Mouse (Mus musculus) yolk sac, embryonic 10.5 days (tissue): ENCODE data around the gene Btbd2.

Source experiments
- DNase-seq: peaks from one replicate; pipeline ENCODE4 v3.0.0-alpha.2; 2017; ENCODE audit warnings: low spot score

Gene Btbd2

DNA sequence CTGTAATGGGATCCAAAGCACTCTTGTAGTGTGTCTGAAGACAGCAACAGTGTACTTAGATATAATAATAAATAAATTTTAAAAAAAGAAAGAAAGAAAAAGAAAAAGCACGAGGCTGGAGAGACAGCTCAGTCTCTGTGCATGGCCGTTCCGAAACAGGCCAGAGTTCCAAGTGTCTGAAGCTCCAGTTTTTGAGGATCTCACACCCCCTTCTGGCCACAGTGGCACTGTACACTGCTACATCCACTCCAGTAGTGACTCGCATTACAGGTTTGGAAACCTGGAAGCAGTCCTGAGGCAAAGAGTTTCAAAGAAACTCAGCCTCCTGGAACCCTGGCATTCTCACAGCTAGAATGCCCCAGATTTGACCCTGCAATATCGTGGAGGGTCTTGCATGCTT lies 31.0 kb upstream of the Btbd2 start:
- DNase-seq, result no peak

DNA sequence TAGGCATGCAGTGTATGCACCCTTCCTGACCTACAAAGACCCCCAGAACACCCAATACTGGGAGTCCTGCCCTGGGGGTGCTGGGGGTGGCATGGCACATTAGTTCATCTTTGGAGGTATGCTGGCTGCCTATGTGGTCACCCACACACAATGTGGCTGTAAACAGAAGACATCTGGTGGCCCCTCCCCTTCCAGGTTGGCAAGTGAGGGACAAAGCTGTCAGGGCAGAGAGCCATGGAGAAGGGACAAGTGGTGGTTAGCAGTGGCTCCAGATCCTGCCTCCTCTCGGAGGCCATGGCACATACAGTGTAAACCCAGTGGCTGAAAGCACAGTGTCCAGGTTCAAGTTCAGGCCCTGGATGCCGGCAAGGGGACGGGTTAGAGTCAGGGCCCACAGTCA lies 29.7 kb upstream of the Btbd2 start:
- DNase-seq, result no peak

GRCm38 (mm10) chr10:80684984-80685383 lies 28.1 kb upstream of the Btbd2 start:
- DNase-seq, result no peak

DNA sequence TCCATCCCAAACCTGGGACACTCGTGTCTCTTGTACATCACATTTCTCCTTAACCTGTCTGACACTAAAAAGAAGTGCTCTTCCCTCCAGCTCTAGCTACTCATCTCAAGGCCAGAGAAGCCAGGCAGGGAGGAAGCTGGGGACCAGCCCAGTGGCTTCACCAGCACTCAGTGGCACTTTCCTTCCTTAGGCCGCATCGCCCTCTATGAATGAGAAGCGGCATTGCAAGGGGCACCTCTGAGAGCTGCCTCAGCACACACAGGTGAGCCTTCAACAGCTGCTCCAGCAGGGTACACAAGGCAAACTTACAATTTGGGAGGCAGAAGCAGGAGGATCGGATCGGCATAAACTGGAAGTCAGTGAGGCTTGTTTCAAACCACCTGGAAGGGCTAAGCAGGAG lies 27.3 kb upstream of the Btbd2 start:
- DNase-seq, result no peak

GRCm38 (mm10) chr10:80683647-80684046 lies 26.8 kb upstream of the Btbd2 start:
- no peak for DNase-seq

- no peak for DNase-seq
Measured at GRCm38 (mm10) chr10:80682003-80682402, 25.1 kb upstream of the Btbd2 start.

DNA sequence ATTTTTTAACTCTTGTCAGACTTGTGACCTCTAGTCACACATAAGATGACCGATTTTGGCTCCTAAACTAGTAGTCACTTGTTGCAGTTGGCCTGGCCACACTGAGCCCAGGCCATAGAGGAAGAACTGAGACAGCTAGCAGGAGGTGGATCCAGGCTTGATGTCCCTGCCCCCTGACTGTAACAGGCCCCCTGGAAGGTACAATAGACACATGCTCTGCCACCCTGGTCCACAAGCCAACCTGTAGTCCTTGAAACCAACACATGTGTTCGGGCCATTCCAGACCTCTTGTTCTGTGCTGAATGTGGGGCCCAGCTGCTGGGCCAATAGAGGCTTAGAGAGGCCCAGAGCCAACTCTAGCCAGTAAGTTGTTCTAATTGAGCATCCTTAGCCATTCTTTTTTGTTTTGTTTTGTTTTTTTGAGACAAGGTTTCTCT lies 23.4 kb upstream of the Btbd2 start:
- DNase-seq, result no peak

DNA sequence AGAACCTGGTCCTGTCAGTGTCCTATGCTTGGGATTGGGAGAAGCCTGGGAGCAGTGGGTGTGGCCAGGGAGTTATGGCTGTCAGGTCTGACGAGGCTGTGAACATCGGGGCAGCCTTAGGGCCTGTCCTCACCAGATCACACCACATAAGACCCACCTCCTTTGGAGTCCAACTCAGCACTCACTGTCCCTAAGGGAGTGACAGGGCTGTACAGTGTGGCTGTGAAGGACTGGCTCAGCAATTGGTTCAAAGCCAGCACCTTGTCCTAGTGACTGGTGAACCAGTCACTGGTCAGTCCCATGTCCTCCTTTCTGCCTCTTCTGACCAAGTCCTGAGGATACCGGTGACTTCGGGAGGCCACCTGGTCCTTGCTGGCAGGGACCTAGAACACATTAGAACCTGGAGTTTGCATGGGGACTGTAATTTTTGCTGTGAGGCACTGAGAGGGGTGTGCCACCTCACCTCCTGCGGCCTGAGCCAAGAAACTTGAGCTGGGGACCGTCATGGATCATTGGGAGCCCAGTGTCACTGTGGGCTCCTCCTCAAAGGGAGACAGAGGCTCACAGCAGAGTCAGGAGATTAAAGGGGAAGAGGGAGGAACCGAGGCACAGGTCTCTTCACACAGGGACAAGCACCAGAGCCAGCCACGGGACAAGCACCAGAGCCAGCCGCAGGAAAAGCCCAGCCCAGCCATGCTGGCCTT lies 22.8 kb upstream of the Btbd2 start:
- no peak for DNase-seq

DNA sequence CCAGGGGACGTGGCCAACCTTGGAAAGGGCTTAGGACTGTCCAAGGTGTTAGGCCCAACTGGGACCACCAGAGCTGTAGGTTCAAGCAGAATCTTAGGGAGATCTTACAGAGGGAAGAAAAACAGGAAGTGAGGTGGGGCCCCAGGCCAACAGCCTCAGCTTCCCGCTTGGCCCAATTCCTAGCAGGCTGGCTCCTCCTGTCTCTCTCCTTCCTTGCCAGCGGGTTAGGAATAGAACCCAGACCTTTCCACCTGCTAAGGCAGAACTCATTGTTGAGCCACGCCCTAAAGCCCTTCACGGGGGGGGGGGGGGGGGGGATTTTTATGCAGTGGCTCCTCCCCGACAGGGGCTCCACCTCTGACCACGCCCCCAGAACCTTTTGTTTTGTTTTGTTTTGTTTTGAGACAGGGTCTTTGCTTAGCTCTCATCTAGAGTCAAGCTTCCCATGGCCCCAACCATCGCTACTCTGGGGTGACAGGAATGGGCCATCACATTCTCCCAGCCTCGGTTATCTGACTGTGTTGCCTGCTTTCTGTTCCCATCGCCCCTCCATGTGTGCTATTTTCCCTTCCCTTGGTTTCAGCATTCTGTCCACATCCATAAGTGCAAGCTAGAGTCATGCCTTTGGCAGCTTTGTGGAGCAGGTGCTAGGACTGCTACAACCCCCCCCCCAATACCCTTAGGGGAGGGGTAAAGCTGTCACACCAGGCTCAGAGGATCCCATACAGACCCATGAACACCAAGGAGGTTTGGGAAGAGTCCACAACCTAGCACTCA lies 21.9 kb upstream of the Btbd2 start:
- DNase-seq, result no peak

GRCm38 (mm10) chr10:80677942-80678436 lies 21.1 kb upstream of the Btbd2 start, which contains the start of gene Mknk2:
Gene Mknk2, minus strand, starts transcription at chr10:80678112.
- DNase-seq, result peak; percentile 42

GRCm38 (mm10) chr10:80677128-80677875 lies 20.4 kb upstream of the Btbd2 start:
- DNase-seq, result no peak

- DNase-seq, result peak; percentile 100
Measured at GRCm38 (mm10) chr10:80676198-80676928, 19.5 kb upstream of the Btbd2 start.

DNA sequence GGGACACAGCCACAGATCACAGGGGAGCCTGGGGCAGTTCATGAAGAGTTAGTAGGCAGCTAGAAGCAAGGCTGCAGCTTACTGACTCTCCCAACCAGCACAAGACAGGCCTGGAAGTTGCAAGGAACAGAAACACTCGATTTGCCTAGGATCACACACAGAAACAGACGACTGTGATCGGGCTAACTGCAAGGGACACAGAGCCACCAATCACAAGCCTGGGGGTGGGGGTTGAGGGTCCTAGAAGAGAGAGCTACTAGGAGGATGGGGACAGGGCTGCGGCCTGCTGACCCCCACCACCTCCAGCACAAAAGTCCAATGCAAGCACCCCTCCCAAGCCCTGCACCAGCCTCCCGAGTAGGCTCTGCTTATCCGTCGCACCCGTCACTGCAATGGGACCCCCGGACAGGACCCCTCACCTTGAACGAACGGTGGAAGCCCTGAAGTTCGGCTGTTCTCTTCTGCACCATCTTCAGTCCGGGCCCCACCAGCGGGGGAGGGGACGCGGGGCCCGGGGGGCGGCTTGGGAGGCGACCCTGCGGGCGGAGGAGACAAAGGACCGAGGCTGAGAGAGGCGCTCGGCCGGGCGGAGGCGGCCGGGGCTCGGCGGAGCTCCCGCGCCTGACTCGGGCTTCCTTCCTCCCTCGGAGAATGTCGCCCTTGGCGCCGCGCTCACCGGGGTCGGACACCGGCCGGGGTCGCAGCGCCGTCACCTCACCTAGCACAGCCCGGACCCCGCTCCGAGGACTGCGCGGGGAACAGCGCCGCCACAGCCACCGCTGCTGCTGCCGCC lies 18.7 kb upstream of the Btbd2 start:
- no peak for DNase-seq

DNA sequence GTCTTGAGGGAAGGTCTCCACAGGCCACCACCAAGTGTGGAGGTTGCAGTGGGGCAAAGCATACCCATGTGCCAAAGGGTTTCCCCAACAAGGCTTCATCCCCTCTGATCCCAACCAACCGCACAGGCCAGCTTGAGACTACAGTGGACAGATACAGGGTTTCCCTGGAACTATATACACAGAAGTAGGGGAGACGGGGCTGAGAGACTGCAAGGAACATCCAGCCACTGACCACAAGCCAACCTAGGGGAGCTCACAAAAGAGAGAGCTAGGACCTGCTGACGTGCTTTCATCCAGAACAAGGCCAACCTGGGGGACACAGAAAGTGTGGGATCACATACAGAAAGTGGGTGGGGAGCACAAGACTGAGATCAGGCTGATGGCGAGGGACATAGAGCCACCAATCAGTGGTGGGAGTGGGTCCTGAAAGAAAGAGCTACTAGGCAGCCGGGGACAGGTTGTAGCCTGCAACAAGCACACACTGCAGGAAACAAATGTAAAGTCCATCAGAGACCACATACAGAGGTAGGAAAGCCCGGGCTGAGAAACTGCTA lies 18.1 kb upstream of the Btbd2 start:
- DNase-seq, result no peak

GRCm38 (mm10) chr10:80674161-80674711 lies 17.4 kb upstream of the Btbd2 start:
- DNase-seq, result no peak

- DNase-seq, result no peak
Measured at GRCm38 (mm10) chr10:80673690-80674089, 16.8 kb upstream of the Btbd2 start.

- no peak for DNase-seq
Measured at GRCm38 (mm10) chr10:80671936-80672690, 15.2 kb upstream of the Btbd2 start.

- DNase-seq, result no peak
Measured at GRCm38 (mm10) chr10:80671251-80671650, 14.4 kb upstream of the Btbd2 start.

GRCm38 (mm10) chr10:80670531-80670930 lies 13.7 kb upstream of the Btbd2 start:
- DNase-seq, result no peak
